24 mouse cellular contexts compared by ENCODE assay signal in genomic region chr3:96472066-96472465, GRCm38 (mm10). TPM values are rescaled to one million over a fixed set of nuclear protein-coding genes. Genes with fewer than 3 reads are reported as not detected.
"Had no signal": no experiment of that assay in that cellular context is flagged by ENCODE, and none has a peak within 500 bp of the region (broad histone marks: within the 10 kb centered on the region; RNA-seq: fewer than 3 reads in every experiment).

No protein-coding gene starts in this region.

- H3K27ac ChIP-seq: liver, embryonic 14.5 days; midbrain, embryonic 12.5 days; neural tube, embryonic 13.5 days; neural tube, embryonic 15.5 days; stomach, embryonic 15.5 days; stomach, postnatal 0 days had no signal

- ATAC-seq: midbrain, embryonic 16.5 days had no signal

- H3K9me3 ChIP-seq: midbrain, embryonic 12.5 days; neural tube, embryonic 13.5 days; neural tube, embryonic 15.5 days; stomach, embryonic 15.5 days had no signal

- H3K9ac ChIP-seq: liver, embryonic 14.5 days; lung, embryonic 14.5 days; midbrain, embryonic 12.5 days; neural tube, embryonic 13.5 days; neural tube, embryonic 15.5 days; stomach, embryonic 15.5 days had no signal

- H3K4me3 ChIP-seq: midbrain, embryonic 12.5 days; myocyte; neural tube, embryonic 13.5 days; neural tube, embryonic 15.5 days; stomach, embryonic 15.5 days had no signal

- DNase-seq: lung, adult 18-20 months; lung, embryonic 14.5 days; lung, postnatal 10 days; lung, postnatal 4 days; midbrain, embryonic 14.5 days; retina, postnatal 1 day; right cerebral cortex, adult 18-20 months; right cerebral cortex, postnatal 25 days; thymus, adult 2 months; thymus, postnatal 25 days; thymus, postnatal 4 days had no signal

- H3K36me3 ChIP-seq: midbrain, embryonic 12.5 days; neural tube, embryonic 13.5 days; neural tube, embryonic 15.5 days; stomach, embryonic 15.5 days had no signal

- H3K4me2 ChIP-seq: lung, embryonic 14.5 days; midbrain, embryonic 12.5 days; neural tube, embryonic 13.5 days; neural tube, embryonic 15.5 days; stomach, embryonic 15.5 days had no signal

RNA-seq across cellular contexts. Expression of gene BC107364, which starts 20.0 kb away (rescaled TPM):
- total RNA-seq: megakaryocyte, adult 5-6 weeks; megakaryocyte-erythroid progenitor cell, adult 5-6 weeks had no signal
- polyA plus RNA-seq: liver, embryonic 14.5 days; liver, embryonic 16.5 days; lung, embryonic 14.5 days; midbrain, embryonic 12.5 days; midbrain, embryonic 14.5 days; midbrain, embryonic 16.5 days; myocyte; neural tube, embryonic 11.5 days; neural tube, embryonic 13.5 days; neural tube, embryonic 15.5 days; spleen, adult 2 months had no signal

RNA-seq across cellular contexts. Expression of gene Hfe2, which starts 52.9 kb away (rescaled TPM):
- total RNA-seq: megakaryocyte, adult 5-6 weeks; megakaryocyte-erythroid progenitor cell, adult 5-6 weeks had no signal
